Mouse (Mus musculus) frontal cortex, postnatal 14 days (tissue): ENCODE measurements around the gene Col17a1.
A peak's percentile ranks its signal among the peaks of the same experiment; 100 is the strongest.

ENCODE experiments used
- DNase-seq, 2 experiments: peaks; one replicate each; pipeline ENCODE4 v3.0.0; 2022; ENCODE audit warnings: low spot score in 2 of 2

The Col17a1 gene

DNA sequence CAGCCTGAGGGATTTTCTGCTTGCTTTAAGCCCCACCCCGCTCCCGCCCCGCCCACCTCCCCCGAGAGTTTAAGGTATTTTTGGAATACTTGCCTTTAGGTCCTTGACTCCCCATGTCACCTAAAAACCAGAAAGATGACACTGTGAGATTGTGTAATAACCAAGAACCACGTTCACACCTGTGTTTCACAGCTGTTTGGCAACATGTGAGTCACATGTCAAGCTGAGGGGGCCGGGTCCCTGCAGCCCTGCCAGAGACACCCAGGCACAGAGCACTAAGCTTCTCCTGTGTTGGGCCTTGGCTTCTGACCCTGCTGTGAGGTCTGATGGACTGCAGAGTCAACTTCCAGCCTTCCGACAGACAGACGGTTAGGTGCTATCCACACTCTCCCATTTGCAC lies 24.3 kb downstream of the Col17a1 start:
- no peak for DNase-seq

GRCm38 (mm10) chr19:47659765-47660408 lies 32.0 kb downstream of the Col17a1 start:
- no peak for DNase-seq

- DNase-seq, result peak in 1 of 2 experiments; percentile 31
Measured at GRCm38 (mm10) chr19:47658914-47659535, 32.9 kb downstream of the Col17a1 start.

- no peak for DNase-seq
Measured at GRCm38 (mm10) chr19:47654896-47655295, 37.0 kb downstream of the Col17a1 start.

- no peak for DNase-seq
Measured at GRCm38 (mm10) chr19:47653173-47653572, 38.7 kb downstream of the Col17a1 start.

GRCm38 (mm10) chr19:47652255-47652654 lies 39.6 kb downstream of the Col17a1 start:
- DNase-seq, result no peak

DNA sequence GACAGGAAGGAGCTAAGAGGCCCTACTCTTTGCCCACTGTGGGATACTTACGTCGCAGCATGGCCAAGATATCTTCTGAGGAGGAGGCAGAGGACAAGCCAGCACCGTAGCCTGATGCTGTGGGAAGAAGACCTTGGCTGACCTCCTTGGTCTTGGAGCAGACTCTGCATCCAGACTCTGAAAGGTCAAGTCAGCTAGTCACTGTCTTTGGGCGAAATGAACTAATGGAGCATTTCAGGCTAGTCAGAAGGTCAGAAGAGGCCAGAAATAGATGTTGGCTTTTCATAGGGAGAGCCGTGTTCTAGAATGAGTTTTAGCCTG lies 40.8 kb downstream of the Col17a1 start:
- no peak for DNase-seq

DNA sequence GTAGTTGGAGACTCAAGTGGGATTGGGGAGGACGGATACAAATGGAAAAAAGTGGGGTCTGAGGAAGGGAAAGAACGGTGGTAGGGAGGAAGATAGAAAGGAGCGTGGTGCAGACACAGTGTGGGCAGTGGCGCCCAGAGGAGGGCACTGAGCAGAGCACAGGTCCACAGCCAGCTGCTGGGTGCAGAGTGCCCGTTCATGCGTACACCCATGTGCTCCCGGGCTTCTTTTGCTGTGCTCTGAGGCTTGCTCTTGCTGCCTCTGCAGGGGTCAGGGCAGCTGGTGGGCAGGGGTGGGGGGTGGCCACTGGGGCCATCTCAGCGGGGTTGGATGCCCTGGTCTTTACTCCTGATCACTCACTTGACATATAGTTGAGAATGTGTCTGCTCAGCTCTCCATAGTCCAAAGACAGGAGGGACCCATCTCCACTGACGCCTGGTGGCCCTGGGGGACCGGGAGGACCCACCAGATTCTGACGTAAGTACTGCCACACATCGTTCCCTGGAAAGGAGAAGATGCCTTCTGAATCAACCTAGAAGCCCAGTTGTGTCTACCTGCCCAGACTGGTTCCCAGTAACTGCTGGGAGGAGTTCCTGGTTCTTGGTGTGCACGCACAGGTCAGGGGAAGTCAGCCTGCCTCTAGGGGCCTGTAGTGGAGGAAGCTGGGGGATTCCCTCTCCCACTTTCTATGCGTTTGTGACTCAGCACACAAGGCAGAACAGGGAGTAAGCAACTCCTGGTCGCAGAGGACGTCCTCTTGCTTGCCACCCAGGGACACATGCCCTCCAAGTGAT lies 41.3 kb downstream of the Col17a1 start:
- DNase-seq, result no peak

DNA sequence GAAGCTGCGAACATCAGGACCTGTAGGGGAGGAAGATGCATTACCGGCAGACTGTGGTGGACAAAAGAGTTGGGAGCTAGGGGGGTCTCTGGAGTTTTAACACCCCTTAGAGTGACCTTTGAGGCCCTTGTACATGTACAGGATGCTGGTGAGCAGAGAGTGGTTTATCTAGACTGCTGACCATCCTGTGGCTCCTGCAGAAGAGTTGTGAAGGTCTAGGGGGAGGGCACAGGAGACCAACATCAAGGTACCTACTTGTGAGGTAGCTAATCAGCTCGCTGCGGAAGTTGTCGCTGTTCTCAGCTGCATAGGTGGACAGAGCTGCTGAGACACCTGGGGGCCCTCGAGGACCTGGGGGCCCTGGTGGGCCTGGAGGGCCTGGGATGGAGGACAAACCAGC lies 42.8 kb downstream of the Col17a1 start:
- DNase-seq, result no peak

- DNase-seq, result no peak
Measured at GRCm38 (mm10) chr19:47646508-47647120, 45.3 kb downstream of the Col17a1 start.

- no peak for DNase-seq
Measured at GRCm38 (mm10) chr19:47645583-47645982, 46.3 kb downstream of the Col17a1 start.

GRCm38 (mm10) chr19:47643910-47644309 lies 48.0 kb downstream of the Col17a1 start:
- no peak for DNase-seq

DNA sequence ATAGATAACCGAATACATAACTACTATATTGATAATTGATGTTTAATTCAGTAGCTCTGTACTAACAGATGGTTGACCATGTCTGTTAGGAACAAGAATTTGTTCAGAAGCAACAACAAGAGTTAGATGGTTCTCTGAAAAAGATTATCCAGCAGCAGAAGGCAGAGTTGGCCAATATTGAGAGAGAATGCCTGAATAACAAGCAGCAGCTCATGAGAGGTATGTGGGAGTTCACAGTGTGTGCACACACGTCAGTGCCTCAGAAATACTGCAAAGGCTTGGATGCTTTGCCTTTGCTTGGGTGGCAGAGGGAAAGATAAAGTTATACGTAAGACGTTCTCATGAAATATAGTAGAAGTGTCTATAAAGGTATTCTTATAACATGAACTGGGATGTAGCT lies 56.5 kb downstream of the Col17a1 start:
- no peak for DNase-seq

DNA sequence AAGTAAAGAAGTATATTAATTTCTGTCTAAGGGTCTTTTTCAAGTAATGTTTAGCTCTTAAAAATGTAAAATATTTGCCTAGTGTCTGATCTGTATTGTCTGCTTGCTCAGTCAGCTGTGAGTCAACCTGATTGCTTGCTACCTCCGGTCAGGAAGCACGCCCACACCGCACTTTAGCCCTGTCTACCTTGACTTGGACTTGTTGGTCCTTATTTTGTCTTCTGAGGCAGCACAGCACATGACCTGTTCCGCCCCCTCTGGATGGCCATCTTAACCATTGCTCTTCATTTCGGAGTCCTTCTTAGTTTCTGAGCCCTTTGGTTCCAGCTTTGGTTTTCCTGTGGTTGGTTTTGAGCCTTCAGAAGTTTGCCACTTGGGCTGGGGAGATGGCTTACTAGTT lies 60.1 kb downstream of the Col17a1 start:
- DNase-seq, result no peak

DNA sequence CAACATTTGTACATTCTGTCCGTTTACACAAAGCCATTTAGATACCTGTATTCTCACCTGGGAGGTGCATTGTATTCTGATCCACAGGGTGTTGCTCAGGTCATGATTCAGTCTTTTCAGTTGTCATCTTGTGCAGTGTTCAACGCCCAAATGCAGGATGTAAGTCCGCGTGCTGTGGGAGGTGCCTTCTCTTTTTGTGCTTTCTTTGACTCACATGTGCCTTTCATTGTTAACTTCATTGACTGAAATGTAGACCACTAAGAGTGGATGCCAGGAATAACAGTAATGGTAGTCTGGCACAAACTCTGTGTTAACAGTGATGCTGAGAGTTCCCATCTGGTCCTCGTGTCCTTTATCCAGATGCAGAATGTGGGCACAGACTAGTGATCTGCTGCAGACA lies 61.5 kb downstream of the Col17a1 start:
- DNase-seq, result no peak

DNA sequence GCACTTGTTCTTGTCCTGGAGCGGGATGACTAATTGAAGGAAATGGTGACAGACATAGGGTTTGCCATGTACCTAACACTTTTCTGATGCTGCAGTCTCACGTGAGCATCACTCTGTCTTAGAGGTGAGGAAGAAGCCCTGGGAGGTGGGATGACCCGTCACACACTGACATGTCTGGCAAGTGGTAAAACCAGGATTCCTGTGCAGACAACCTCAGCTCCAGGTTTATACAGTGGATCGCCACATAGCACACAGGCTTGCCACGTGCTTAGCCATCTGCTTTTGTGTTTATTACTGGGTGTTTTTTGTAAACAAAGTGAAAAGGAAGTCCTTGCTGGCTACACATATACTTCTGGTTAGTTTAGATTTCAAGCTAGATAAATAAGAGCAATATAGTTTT lies 62.8 kb downstream of the Col17a1 start:
- no peak for DNase-seq

- no peak for DNase-seq
Measured at GRCm38 (mm10) chr19:47627450-47627849, 64.4 kb downstream of the Col17a1 start.

DNA sequence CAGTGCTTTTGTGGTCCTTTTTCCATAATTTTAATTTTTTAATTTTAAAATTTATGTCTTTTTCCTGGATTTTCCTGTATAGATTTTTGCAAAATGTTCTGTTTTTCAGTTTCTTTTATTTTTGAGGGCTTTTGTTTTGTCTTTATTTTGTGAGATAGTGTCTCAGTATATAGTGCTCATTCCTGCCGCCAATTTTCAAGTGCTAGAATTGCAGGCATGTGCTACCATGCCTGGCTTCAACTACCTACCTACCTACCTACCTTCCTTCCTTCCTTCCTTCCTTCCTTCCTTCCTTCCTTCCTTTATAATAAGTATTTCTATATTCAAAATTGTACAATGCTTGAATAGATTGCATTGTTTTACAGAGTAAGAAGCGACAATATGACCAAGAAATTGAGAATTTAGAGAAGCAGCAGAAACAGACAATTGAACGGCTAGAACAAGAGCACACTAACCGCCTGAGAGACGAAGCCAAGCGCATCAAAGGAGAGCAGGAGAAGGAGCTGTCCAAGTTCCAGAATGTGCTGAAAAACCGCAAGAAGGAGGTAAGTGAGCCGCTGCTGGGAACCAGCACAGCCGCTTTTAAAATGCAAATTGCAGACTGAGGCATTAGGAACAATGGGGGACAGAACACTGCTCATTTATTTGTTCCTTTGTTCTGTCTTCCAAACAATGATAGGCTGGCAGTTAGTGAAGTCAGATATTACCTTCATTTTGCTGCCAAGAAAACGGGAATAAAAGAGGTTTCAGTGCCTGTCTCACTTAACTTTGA lies 66.8 kb downstream of the Col17a1 start:
- no peak for DNase-seq

- DNase-seq, result no peak
Measured at GRCm38 (mm10) chr19:47621478-47621877, 70.4 kb downstream of the Col17a1 start.

DNA sequence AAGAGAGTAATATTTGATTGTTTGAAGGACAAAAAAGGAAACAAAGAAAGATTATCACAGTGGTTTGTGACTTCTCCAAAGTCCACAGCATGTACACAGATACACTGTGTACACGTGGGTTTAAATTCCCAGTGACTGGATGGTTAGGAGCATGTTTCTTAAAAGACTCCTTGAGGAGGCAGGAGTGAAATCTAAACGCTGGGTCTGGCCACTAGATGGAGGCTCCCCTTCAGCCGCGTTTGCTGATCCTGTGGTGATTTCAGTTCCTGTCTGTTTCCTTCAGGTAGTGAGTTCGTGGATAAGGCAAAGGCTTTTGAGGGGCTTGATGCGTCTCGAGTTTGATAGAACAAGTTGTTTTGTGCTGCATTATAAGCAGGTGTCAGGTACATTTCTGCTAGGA lies 78.5 kb downstream of the Col17a1 start:
- DNase-seq, result no peak

GRCm38 (mm10) chr19:47608513-47608912 lies 83.4 kb downstream of the Col17a1 start:
- DNase-seq, result no peak
